Mouse (Mus musculus) thymus, postnatal 36 days (tissue): Measurements from ENCODE around the gene Kcnj14.
A peak's percentile ranks its signal among the peaks of the same experiment; 100 is the strongest.

Source experiments
- DNase-seq, 2 experiments: peaks; one replicate each; pipeline ENCODE4 v3.0.0; 2022; ENCODE audit warnings: mixed read lengths in 2 of 2

The Kcnj14 gene

DNA sequence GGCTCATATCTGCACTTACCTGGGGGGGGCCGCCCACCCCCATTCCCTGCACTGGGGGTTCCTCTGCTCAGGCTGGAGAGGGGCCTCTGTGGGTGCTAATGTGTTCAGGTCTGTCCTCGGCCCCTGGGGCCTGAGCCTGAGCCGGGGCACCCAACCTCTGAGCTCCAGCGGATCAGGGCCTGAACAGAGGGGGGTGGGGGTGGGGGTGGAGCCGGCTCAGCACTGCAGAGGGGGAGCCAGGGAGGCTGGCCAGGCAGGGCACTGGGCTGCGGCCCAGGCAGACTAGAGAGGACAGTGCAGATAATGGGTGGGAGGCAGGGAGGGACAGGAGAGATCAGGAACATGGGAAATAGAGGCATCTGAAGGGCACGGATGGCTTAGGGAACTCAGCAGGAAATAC is at the start of gene Kcnj14:
Gene Kcnj14, minus strand, starts transcription at position 185 of the 400 bp plus-strand sequence.
- DNase-seq: no peak

DNA sequence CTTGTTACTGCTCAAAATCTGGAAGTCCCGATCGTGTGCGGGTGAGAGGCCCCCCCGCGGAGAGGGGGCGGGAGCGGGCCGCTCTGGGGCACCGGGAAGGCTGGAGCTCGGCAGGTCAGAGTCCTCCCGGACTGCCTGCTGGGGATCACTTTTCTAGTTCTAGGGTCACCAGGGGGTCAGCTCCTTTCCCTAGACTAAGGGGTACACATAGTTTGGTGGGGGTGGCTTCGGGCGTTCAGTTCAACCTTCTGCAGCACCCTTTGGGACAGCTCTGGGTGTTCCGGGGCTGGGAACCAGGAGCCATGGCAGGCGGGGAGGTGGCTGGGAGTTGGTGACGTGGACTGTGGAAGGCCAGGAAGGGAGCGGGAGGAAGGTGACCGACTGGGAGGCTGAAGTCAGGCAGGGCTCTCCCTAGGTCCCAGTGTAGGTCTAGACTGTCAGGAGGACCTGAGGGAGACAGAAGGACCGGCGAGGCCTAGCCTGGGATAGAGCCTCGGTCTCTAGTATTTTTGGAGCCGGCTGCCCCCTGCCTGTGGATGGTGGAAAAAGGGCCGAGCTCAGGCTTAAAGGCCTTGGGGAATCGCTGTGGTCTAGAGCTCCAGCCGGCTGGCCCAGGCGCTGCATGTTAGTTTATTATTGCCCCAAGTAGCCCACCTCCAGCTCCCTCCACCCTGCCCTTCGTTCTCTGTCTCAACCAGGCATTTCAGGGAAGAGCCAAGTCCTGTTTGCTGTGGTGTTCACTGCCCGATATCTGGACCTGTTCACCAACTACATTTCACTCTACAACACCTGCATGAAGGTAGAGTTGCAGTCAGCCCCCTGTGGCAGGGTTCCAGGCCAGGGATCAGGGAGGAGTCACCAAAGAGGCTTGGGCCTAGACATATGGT is 48.7 kb upstream of the Kcnj14 start:
- peak; percentile 62 to 68 for DNase-seq

DNA sequence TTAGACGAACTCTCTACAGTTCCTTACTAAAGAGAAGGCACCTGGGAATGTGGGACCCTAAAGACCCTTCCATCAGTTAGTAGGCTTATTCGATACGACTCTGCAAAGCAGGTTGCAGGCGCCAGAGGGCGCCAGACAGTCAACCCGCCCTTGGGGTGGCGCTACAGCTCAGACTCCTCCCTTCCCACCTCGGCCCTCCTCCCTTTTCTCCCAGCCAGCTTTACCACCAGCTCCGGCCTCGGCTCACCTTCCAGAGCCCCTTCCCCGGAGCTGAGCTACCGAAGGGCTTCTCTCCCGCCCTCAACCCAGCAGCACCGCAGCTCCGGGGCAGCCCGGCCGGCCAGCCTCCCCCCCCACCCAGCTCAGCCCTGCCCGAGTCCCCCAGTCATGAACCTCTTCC is 48.0 kb upstream of the Kcnj14 start, which contains the start of gene Kdelr1:
Gene Kdelr1, plus strand, starts transcription at position 149 of the 400 bp plus-strand sequence.
- peak; percentile 90 for DNase-seq

DNA sequence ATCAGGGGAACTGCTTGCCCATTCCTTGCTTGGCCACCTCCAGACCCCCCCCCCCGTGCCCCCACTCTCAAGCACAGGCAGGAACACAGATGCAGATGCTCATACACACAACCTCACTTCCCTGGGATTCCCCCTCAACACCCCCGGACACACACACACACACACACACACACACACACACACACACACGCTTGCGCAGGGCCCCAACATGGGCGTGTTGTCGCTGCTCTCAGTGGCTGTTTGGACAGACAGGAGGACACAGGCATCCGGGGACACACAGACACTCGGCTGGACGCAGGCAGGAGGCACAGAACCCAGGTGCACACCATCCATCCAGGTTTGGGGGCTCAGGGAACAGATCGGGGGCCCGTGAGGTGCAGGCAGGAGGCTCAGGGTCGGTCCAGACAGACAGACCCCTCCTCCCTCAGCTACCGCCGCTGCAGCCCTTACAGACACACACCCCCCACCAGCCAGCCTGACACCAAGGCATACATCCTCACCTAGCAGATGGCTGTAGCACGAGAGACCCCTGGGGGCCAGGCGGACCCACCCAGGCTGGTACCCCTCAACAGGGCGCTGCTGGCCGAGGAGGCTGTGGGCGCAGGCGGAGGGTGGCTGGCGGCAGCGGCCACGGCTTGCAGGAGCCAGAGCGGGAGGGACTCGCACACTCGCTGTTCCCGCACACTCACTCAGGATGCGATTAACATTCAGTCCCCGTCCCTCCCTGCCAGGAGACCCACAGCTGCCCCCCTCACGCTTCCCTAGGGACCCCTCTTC is 45.9 kb upstream of the Kcnj14 start:
- no peak for DNase-seq

DNA sequence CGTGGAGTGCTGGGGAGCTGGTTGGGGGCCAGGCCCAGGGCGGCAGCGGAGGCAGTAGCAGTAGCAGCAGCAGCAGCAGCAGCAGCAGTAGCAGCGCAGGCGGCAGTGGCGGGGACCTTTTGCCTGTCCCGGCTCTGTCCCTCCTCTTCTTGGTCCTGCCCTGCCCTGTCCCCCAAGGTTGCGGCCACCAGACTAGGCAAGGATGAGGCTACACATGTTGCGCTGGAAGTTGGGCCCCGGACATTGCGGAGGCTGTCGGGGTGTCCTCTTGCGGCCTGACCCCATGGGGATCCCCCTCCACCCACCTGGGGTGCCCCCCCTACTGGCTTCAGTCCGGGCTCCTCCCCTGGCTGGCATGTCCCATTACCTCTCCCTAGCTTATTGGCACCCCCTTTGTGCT is 45.2 kb upstream of the Kcnj14 start:
- DNase-seq: no peak

DNA sequence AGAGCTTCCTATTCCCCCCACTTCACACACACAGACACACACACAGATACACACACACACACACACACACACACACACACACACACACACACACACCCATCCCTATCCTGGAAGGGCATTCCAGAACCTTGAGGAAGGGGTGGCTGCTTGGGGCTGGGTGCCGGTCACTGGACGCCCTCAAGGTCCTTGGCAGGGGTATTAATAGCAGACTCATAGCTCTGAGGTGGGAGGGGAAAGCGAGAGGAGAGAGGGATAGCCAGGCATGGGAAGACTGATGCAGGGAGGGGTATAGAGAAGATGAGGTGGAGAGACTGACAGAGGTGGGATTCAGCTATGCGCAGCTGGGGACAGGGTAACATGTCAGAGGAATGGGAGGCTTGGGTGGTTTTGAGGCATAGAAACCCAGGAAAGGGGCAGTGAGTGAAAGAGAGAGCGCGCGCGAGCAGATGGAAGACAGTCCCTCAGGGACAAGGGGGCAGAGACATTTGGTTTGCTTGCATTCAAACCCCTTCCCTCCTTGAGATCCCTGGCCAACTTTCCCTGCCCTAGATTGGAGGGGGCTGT is 44.6 kb upstream of the Kcnj14 start:
- no peak for DNase-seq

DNA sequence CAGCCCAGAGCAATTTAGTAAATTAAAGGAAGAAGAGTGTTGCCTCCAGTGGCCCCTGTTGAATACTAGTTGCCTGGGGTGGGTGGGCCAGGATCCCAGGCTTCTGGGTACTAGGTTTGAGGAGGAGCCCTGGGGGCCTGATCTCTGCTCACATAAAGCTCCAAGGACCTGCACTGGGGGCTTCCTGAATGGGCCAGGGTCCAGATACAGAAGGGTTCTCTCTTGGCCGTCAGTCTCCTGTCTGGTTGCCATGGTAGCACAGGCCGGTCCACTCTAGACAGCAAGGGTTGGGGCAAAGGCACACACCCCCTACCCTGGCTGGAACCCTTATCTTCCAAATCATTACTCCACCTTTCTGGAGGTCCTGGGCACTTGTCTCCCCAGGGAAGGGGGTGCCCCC is 43.3 kb upstream of the Kcnj14 start:
- no peak for DNase-seq

DNA sequence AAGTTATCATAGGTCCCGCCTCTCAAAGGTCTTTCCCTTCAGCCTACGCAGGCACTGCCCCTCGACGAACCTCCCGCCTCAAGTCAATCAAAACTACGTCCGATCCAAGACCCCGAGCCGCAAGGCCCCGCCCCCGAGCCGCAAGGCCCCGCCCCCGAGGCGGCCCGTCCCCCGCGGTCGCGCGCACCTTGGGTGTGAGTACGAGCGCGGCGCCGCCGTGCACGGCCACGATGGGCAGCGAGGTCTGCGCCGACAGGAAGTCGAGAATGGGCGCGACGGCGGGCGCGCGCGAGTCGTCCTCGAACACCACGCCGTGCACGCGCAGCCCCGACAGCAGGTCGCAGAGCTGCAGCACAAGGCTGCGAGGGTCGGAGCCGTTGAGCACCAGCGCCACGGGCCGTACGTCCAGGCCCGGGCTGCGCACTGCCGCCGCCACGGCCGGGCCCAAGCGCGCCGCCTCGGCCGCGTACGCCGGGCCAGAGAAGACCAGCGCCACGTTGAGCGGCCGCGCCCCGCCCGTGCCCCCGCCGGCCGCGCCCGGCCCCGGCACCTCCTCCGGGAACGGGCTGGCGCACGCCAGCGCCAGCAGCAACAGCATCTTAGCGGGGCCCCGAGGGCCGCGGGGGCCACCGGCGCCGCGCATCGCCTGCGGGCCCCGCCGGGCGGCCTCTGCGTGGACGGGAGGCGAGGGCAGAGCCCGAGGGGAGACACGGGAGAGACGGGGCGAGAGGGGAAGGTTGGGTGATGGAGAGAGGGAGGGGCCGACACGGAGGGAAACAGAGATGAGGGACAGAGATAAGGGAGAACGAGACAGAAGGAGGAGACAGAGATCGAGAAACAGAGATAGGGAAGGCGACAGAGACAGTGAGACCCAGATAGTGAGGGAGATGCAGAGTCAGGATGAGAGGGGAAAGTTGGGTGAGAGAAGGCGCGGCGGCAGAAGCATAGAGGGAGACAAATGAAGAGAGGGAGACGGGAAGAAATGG is 41.6 kb upstream of the Kcnj14 start:
- peak; percentile 86 to 90 for DNase-seq

DNA sequence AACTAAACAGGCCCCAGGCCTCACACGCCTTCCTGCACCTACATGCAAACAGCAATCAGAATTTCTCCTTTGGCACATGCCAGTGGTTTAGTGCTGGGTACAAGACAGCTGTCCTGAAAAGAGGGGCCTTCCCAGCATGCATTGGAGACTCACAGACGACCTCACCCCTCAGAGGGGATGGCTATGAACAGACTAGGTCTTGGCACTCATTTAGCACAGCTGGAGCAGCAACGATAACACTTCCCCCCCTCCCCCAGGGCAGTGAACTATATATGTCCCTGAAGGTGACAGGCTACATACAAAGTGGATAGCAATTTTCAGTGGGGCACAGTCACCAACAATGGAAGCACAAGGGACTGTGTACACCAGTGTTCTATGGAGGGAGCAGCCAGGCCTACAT is 39.9 kb upstream of the Kcnj14 start:
- no peak for DNase-seq

DNA sequence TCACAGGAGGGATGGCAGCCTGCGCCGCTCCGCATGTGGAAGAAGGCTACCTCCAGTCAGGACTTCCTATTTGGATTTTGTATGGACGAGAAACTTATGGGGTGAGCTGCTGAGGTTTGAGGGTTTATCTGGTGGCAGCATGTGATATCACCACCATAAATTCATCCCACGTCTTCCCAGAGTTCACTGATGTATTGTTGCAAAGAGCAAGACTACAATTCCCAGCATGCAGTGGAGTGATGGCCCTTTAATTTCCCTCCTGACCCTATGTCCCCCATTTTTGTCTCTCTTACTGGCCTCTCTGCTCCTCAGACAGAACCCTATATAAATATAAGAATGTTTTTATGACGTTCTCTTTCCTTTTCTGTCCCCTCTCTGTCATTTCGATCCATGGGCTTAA is 38.2 kb upstream of the Kcnj14 start:
- DNase-seq: no peak

DNA sequence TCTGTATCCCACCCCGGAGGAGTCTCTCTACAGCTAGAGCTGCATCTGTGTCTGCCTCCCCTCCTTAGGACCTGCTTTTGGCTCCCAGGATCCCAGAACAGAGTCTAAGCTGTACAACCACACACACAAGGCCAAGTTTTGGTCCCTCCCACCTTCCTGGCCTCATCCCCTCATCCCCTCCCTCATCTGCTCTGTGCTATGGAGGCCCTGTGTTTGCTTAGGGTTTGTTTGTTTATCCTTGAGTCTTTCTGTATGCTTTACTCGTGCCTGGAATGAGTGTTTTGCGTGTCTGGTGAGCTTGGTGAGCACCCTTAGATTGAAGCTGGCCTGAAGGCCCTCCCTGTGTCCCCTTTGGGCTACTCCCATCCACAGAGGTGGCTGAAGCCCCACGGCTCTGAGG is 34.4 kb upstream of the Kcnj14 start:
- no peak for DNase-seq

DNA sequence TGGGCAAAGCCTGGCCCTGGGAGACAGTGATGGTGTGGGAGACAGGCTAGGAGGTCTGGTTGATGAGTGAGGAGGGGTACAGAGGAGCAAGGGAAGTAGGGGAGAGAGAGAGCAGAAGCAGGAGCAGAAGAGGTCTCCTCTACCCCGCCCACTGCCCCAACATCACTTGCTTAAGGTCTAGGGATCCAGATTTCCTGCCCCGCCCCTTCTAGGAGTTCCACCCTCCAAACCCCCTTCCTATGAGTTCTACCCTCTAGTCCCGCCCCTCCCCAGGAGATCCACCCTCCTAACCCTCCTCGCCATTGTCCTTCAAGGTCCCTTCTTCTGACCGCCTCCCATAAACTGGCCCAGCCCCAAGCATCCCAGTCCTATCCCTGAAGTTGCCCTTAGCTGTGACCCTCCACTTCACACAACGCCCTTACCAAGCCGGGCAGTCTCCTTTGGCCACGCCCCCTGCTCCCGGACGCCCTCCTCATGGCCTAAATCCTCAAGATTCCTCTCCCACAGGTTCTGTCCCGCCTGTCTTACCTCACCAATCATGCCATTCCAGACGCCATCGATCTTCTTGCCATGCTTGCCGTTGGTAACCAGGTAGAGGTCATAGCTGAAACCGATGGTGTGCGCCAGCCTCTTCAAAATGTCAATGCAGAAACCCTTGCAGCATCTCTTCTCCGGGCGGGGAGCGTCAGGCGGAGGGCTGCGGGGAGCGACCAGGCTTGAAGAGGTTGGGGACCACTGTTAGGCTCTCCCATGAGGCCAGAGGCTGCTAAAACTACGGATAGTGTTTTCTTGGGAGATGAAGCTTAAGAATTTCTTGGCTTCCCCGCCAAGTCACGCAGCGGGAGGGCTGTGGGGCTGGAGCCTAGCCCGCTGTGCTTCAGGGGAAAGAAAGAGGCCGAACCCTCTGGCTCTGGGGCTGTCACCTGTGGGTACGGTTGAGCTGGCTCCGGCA is 32.6 kb upstream of the Kcnj14 start:
- no peak for DNase-seq

DNA sequence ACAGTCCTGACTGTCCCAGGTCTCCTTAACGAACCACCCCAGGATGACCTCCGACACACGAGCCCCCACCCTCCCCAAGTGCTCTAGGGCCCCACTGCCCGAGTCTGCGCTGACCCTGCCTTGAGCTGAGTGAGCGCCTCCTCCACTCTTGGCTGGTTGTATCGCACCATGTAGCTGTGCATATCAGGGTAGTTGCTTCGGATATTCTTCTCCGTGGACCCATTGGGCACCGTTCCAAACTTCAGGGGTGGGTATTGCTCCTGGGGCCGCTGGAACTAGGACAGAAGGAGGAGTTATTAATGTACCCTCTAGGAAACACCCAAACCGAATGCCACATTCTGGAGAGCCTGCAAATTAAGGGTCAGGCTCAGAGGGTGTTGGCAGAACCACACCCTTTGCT is 28.5 kb upstream of the Kcnj14 start:
- DNase-seq: no peak

DNA sequence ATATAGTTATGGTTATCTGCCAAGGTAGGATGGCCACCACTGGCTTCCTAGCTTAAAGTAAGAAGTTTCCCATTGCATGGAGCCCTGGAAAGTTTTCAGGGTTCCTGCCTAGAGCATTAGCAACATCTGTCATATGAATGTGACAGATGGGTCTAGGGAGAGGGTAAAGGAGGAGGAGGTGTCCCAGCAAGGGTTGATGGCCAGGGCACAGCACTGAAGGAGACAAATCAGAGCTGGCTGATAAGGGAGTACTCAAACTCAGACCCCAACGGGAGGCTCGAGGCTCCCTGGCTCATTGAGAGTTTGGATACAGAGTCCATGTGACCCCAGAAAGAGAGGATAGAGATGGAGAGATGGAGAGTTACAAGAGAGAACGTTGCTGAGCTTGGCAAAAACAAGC is 26.1 kb upstream of the Kcnj14 start:
- DNase-seq: no peak

DNA sequence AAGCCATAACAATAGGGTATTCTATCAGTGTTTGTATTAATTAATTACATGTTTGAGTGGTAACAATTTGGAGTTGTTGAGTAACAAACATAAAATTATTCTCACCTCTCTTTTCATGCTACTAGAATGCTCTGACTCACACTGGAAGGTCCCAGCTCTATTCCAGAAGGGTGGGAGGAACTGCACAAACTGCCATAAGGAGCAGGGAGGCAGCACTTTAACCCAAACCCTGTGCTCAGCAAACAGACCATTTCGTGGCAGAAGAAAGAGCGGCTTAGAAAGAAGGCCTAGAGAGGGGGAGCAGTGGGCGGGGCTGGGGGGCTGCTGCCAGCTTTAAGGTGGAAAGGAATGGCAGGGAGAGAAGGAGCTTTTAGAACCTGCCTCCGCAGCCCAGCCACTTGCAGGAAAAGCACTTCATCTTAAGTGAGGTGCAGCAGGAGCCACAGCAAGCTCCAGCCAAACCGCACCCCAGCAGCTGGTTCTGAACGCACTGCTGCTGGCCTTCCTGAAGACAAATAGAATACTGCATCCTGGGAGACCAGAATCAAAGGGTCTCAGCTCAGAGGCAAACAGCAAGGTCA is 24.0 kb upstream of the Kcnj14 start:
- no peak for DNase-seq

DNA sequence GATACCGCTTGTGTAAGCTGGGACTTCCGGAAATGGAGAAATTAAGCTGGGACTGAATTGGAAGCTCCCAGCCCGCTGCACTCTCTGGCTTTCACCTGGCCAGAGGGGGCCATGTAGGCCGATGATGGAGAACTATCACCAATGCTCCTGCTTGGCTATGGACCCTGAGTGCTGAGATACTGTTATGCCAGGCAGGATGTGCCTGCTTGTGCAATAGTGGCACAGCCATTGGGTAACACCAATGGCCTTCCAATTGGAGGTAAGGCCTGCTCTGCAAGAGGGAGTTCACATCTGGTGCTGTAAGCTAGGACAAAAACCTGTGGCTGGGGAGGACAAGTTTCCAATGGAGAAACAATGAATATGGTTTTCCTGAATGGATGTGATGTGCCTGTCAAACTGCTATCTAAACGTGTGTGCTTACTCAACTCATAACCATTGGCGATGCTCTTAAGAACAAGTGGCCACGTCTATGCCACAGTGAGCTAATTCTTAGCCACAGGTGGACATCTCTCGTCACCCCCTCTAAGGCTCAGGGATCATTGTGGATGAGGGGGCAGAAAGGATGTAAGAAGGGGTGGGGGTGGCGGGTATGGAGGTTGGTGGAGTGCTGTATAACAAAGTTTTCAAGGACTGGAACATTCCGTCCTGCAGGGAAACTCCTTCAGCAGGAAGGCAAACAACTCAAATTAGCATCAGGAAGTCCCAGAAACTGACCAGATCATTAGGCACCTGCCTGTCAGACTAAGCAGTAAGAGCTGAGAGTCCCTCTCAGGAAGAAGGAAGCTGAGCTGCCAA is 18.6 kb upstream of the Kcnj14 start:
- DNase-seq: no peak

DNA sequence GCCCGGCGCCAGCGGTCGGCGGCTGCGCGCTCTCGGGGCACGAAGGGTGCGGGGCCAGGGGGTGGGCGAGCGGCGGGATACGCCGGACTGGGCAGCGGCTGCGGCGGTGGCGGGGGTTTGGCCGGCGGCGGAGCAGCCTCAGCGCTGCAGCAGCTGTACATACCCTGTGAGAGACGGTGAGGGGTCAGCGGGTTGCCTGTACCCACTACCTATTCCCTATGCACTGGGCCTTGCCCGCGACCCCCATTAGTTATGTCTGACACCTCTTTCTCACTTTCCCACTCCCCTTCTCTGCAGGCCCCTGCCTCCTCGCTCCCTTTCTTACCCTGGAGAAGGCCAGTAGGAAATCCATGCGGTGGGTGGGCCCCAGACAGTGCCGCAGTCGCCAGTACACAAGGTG is 9.3 kb upstream of the Kcnj14 start:
- DNase-seq: no peak

DNA sequence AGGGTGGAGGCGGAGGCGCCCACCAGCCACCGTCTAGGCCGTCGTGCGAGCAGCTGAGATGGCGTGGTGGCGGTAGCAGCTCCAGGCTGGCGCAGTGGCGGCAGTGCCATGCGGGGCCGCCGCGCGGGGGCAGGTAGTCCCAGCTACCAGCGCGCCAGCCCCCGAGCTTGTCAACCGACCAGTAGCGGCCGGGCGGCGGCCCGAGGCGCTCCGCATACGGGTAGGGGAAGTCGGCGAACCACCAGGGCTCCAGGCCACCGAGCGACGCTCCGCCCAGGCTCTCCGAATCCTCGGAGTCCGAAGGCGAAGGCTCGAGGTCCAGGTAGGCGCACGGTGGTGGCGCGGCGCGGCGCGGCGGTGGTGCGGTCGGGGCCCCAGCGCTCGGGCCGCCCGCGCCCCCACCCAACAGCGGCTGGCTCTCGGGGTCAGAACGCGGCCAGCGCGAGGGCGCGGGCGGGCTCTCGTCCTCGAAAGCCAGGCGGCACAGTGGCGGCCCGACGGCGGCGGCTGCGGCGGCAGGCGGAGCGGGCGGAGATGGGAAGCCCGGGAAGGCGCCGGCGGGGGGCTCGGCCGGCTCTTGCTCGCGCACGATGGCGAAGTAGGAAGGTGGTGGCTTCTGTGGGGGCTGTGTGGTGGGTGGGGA is 8.7 kb upstream of the Kcnj14 start:
- no peak for DNase-seq

DNA sequence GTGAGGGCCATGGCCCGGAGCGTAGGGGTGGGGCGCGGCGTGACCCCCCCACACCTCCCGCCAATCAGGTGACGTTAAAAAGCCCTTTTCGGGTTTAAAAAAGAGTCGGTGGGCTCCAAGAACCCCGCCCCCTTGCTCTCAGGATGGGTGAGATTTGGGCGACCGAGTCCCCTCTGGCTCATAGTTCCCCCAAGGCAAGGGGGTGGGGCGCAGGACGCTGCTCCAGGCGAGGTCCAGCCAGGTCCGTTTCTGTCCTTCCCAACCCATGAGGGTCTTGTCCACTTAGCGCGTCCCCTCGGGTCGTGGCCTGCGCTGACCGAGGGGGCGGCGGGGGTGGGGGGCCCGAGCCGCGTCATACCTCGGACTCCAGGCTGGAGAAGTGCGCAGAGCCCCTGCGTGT is 7.8 kb upstream of the Kcnj14 start:
- no peak for DNase-seq

DNA sequence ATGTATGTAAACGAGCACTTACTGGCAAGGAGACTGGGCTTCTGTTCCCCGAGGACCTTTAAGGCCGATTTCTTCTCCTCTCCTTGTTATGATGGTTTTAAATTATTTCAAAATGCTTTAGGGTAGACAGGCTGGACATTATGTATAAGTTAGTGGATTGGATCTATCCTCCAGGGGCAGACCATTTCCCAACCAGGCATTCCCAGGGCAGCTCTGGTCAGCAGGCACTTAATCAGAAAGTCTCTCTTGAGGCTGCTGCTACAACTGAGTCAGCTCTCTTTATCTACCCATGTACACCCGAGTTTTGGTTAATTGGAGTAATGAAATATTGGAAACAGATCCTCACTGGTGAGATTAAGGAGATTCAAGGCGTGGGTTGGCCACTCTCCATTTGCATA is 6.5 kb upstream of the Kcnj14 start:
- DNase-seq: no peak
